Mouse (Mus musculus) bone marrow macrophage, adult 2 months (primary cell): ENCODE results near the gene Hrh3. TPM values are rescaled to one million over a fixed set of nuclear protein-coding genes. Genes with fewer than 3 reads are reported as not detected.
A peak's percentile ranks its signal among the peaks of the same experiment; 100 is the strongest.

ENCODE experiments used
- H3K27ac ChIP-seq: 2 replicates; pipeline ENCODE4 v1.5.1; 2012; ENCODE audit warnings: low read depth, low read length; ENCODE audit not compliant: insufficient read depth
- H3K4me1 ChIP-seq: 2 replicates; pipeline ENCODE4 v1.6.1; 2012; ENCODE audit warnings: low read length; ENCODE audit not compliant: control insufficient read depth, insufficient read depth
- H3K4me3 ChIP-seq: 2 replicates; pipeline ENCODE4 v1.5.1; 2012; ENCODE audit warnings: mild to moderate bottlenecking, low read length, moderate library complexity; ENCODE audit not compliant: insufficient read depth
- CTCF ChIP-seq: IDR thresholded peaks from 2 replicates; pipeline ENCODE4 v1.5.1; 2012; ENCODE audit warnings: low read depth, mild to moderate bottlenecking, low read length, moderate library complexity
- POLR2A ChIP-seq: IDR thresholded peaks from 2 replicates; pipeline ENCODE4 v1.6.1; 2012; ENCODE audit warnings: mild to moderate bottlenecking, low read depth, low read length, borderline replicate concordance
- polyA plus RNA-seq: library from polyadenylated mRNA; stranded (reverse); fragments of >200 nt; gene quantifications from 2 replicates; pipeline ENCODE4 v1.2.4, GENCODE M21; 2012; ENCODE audit not compliant: missing spikeins, insufficient read depth, insufficient read length

Hrh3 gene
- polyA plus RNA-seq, 1 experiment = not detected

GRCm38 (mm10) chr2:180108285-180108684, 4.0 kb upstream of the Hrh3 start:
- TF ChIP-seq POLR2A (no peak), CTCF (no peak)
- H3K27ac ChIP-seq = no peak overlapping the region
- H3K4me1 ChIP-seq = no peaks in the 10 kb centered on the region
- no peak overlapping the region for H3K4me3 ChIP-seq

GRCm38 (mm10) chr2:180107081-180107480, 2.8 kb upstream of the Hrh3 start:
- Histone ChIP-seq H3K4me1 (no peaks in the 10 kb centered on the region), H3K27ac (no peak overlapping the region), H3K4me3 (no peak overlapping the region)
- TF ChIP-seq CTCF (no peak), POLR2A (no peak)

GRCm38 (mm10) chr2:180105441-180106190, 1.3 kb upstream of the Hrh3 start:
- no peak for TF ChIP-seq CTCF
- no peak for TF ChIP-seq POLR2A
- Histone ChIP-seq H3K27ac (no peak overlapping the region), H3K4me1 (no peaks in the 10 kb centered on the region), H3K4me3 (no peak overlapping the region)

DNA sequence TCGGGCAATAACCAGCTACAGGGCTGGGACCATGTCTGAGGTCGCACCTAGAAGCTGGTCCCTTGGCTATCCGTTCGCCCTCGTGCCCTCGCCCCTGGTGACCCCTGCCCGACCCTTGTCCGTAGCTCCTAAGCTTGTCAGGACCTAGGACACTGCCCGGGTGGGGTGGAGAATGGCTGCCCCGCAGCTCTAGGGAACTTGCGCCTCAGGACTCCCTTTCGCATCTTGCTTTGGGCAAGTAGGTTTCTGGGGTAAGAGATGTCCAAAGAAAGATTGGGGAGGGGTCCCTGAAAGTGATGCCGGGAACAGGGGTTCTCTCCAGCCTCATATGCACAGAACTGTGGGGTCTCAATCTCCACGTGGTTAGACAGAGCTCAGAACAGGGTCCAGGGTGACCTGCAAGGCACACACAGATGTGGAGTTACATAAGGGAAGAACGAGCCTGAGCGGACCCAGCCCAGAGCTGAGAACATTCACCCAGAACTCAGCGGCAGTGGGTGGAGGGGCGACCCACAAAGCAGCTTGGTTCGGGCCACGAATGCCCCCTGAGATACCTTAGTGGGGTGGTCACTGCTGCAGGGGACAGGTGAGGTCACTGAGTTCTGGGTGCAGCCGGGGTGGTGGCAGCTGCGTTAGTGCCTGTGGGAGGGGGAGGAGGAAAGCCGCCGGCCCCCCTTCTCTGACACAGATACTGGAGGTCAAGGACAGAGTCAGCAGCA, 530 bp upstream of the Hrh3 start:
- Histone ChIP-seq H3K27ac (no peak overlapping the region), H3K4me1 (no peaks in the 10 kb centered on the region), H3K4me3 (peak overlapping the region; percentile 25; the same call in 1 of the 2 replicates)
- TF ChIP-seq CTCF (no peak), POLR2A (no peak)

- Histone ChIP-seq H3K4me1 (no peaks in the 10 kb centered on the region), H3K4me3 (peak overlapping the region; percentile 53), H3K27ac (no peak overlapping the region)
- TF ChIP-seq POLR2A = no peak
- no peak for TF ChIP-seq CTCF
Measured at GRCm38 (mm10) chr2:180103151-180103977, 924 bp downstream of the Hrh3 start.

DNA sequence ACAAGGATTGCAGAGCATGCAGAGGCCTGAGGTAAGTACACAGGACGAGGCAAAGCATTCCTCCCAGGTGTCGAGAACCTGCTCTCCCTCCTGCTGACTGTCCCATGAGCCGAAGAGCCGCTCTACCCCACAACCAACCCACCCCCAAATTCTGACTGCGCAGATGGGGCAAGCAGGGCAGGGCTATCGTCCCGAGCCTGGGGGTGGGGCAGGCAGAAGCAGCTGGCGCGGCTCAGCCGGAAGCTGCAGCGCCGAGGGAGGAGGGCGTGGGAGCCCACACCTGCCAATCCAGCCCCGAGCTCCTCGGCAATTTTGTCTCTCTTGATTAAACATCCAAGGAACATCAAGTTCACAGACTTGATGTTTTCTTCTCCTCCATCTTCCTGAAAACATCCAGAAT, 4.8 kb downstream of the Hrh3 start:
- TF ChIP-seq CTCF (no peak), POLR2A (no peak)
- H3K4me1 ChIP-seq = no peaks in the 10 kb centered on the region
- H3K27ac ChIP-seq = no peak overlapping the region
- no peak overlapping the region for H3K4me3 ChIP-seq

- no peaks in the 10 kb centered on the region for H3K4me1 ChIP-seq
- H3K27ac ChIP-seq = no peak overlapping the region
- H3K4me3 ChIP-seq = no peak overlapping the region
- no peak for TF ChIP-seq CTCF
- TF ChIP-seq POLR2A = no peak
Measured at GRCm38 (mm10) chr2:180098167-180098566, 6.1 kb downstream of the Hrh3 start.

GRCm38 (mm10) chr2:180097585-180097984, 6.7 kb downstream of the Hrh3 start:
- Histone ChIP-seq H3K4me3 (no peak overlapping the region), H3K4me1 (no peaks in the 10 kb centered on the region), H3K27ac (no peak overlapping the region)
- TF ChIP-seq POLR2A (no peak), CTCF (no peak)

DNA sequence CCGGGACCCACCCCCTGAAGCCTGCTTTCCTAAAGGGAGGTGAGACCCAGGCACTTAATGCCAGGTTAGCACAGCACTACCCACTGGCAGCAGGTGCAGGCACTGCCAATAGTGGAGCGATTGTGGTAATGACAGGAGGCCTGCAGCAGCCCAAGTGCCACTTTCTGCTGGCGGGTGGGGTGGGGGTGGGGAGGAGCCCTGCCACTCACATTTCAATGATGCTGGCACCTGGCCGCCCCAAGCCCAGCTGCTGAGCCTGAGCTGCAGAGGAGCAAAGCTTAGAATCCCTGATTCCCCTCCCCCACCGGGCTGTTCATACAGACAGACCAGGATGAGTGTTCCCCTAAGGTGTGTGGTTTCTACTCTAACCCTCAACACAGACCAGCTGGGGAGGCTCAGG, 8.6 kb downstream of the Hrh3 start:
- Histone ChIP-seq H3K4me1 (no peaks in the 10 kb centered on the region), H3K4me3 (no peak overlapping the region), H3K27ac (no peak overlapping the region)
- TF ChIP-seq CTCF (no peak), POLR2A (no peak)
